Mouse (Mus musculus) myocyte (in vitro differentiated cells): ENCODE measurements at regions not wholly inside any gene's neighbourhood (a gene's known extent, or its start where the extent isn't known, plus 50 kb on each side); places are given as distances from the start of the nearest gene placed in this dataset.

Source experiments
- CEBPB ChIP-seq: IDR thresholded peaks from 2 replicates; pipeline ENCODE4 v1.6.1; 2011; ENCODE audit warnings: mild to moderate bottlenecking, moderate library complexity; ENCODE audit not compliant: poor library complexity, insufficient read depth, severe bottlenecking
- MAX ChIP-seq: IDR thresholded peaks from one replicate; pipeline ENCODE4 v1.6.1; 2011; ENCODE audit warnings: low read depth, mild to moderate bottlenecking, control low read depth
- MYOD1 ChIP-seq, 3 experiments: IDR thresholded peaks; one replicate each; pipeline ENCODE4 v1.6.1; 2011; ENCODE audit warnings: control low read depth in 2 of 3, low read depth in 2 of 3, mild to moderate bottlenecking in 2 of 3, moderate library complexity in 1 of 3; ENCODE audit not compliant: insufficient read length in 2 of 3, control insufficient read depth in 1 of 3
- MYOG ChIP-seq, 3 experiments: IDR thresholded peaks; one replicate each; pipeline ENCODE4 v1.6.1; 2011; ENCODE audit warnings: control low read depth in 2 of 3, low read depth in 2 of 3, mild to moderate bottlenecking in 2 of 3; ENCODE audit not compliant: insufficient read length in 2 of 3, control insufficient read depth in 1 of 3, insufficient read depth in 1 of 3
- POLR2A ChIP-seq: IDR thresholded peaks from one replicate; pipeline ENCODE4 v1.6.1; 2011; ENCODE audit warnings: low read depth, mild to moderate bottlenecking, control low read depth, moderate library complexity; ENCODE audit not compliant: insufficient read length
- POLR2AphosphoS2 ChIP-seq: IDR thresholded peaks from one replicate; pipeline ENCODE4 v1.6.1; 2011; ENCODE audit warnings: low read depth, control low read depth; ENCODE audit not compliant: insufficient read length
- REST ChIP-seq: IDR thresholded peaks from one replicate; pipeline ENCODE4 v1.6.1; 2011; ENCODE audit warnings: mild to moderate bottlenecking, control low read depth, moderate library complexity; ENCODE audit not compliant: insufficient read depth, insufficient read length
- TCF12 ChIP-seq: IDR thresholded peaks from one replicate; pipeline ENCODE4 v1.6.1; 2011; ENCODE audit warnings: mild to moderate bottlenecking, control low read depth; ENCODE audit not compliant: poor library complexity, insufficient read depth, severe bottlenecking
- TCF3 ChIP-seq: IDR thresholded peaks from one replicate; pipeline ENCODE4 v1.6.1; 2011; ENCODE audit warnings: low read depth, control low read depth; ENCODE audit not compliant: insufficient read length
- USF1 ChIP-seq: IDR thresholded peaks from one replicate; pipeline ENCODE4 v1.6.1; 2011; ENCODE audit warnings: low read depth, mild to moderate bottlenecking, control low read depth, moderate library complexity

GRCm38 (mm10) chr3:14998521-14998920 lies 112.4 kb downstream of the Car2 start:
- no peak for TF ChIP-seq TCF12
- TF ChIP-seq MAX = no peak
- TF ChIP-seq POLR2A = no peak
- TF ChIP-seq CEBPB = no peak
- TF ChIP-seq MYOG (IDR thresholded peaks at IDR 0.05; ENCODE audit: control insufficient read depth in 1 of 3, insufficient read depth in 1 of 3, insufficient read length in 2 of 3, low read depth in 2 of 3) = no peak
- TF ChIP-seq REST = no peak
- no peak for TF ChIP-seq POLR2AphosphoS2
- TF ChIP-seq USF1 = no peak
- TF ChIP-seq MYOD1 (IDR thresholded peaks at IDR 0.05; ENCODE audit: control insufficient read depth in 1 of 3, insufficient read length in 2 of 3, low read depth in 2 of 3) = no peak
- no peak for TF ChIP-seq TCF3
